Mouse (Mus musculus) hindbrain, embryonic 16.5 days (tissue): ENCODE measurements around the gene Tmem82. TPM values are rescaled to one million over a fixed set of nuclear protein-coding genes. Genes with fewer than 3 reads are reported as not detected.

Experiments used
- ATAC-seq: fragments of 200-750 bp; cut with Nextera tagmentation; 2 replicates; pipeline ENCODE4 v1.8.0; 2017; ENCODE audit warnings: moderate TSS enrichment, moderate library complexity
- H3K27ac ChIP-seq: fragments of 300-500 bp; sonication (generic); 2 replicates; pipeline ENCODE4 v1.5.1; 2014; ENCODE audit warnings: low read depth, mild to moderate bottlenecking, control low read depth, low read length, moderate library complexity
- H3K27me3 ChIP-seq: fragments of 300-500 bp; sonication (generic); replicated peaks from 2 replicates; pipeline ENCODE4 v1.6.1; 2014; ENCODE audit warnings: low read length; ENCODE audit not compliant: control insufficient read depth, insufficient read depth
- H3K36me3 ChIP-seq: fragments of 300-500 bp; sonication (generic); 2 replicates; pipeline ENCODE4 v1.6.1; 2014; ENCODE audit warnings: mild to moderate bottlenecking, low read length, moderate library complexity, mixed read lengths; ENCODE audit not compliant: control insufficient read depth, insufficient read depth
- H3K4me1 ChIP-seq: fragments of 300-500 bp; sonication (generic); 2 replicates; pipeline ENCODE4 v1.6.1; 2014; ENCODE audit warnings: low read depth, low read length; ENCODE audit not compliant: control insufficient read depth, insufficient read depth
- H3K4me2 ChIP-seq: fragments of 300-500 bp; sonication (generic); 2 replicates; pipeline ENCODE4 v1.6.1; 2014; ENCODE audit warnings: mild to moderate bottlenecking, low read length, control low read depth, moderate library complexity
- H3K4me3 ChIP-seq: fragments of 300-500 bp; sonication (generic); 2 replicates; pipeline ENCODE4 v1.5.1; 2014; ENCODE audit warnings: mild to moderate bottlenecking, low read length, control low read depth, moderate library complexity
- H3K9ac ChIP-seq: fragments of 300-500 bp; sonication (generic); 2 replicates; pipeline ENCODE4 v1.6.1; 2014; ENCODE audit warnings: low read depth, mild to moderate bottlenecking, control low read depth, low read length, moderate library complexity
- H3K9me3 ChIP-seq: fragments of 300-500 bp; sonication (generic); 2 replicates; pipeline ENCODE4 v1.6.1; 2014; ENCODE audit warnings: mild to moderate bottlenecking, low read length, moderate library complexity; ENCODE audit not compliant: control insufficient read depth
- WGBS: fragments of 180-500 bp; shearing (Covaris S2); extraction: QIAGEN DNeasy Blood & Tissue Kit; methylation state at CpG from one replicate; pipeline ENCODE4 v1.1.7; 2014; 5-methylcytosine and 5-hydroxymethylcytosine counted together
- polyA plus RNA-seq: library from polyadenylated mRNA; unstranded; fragments of >200 nt; fragmentation: Nextera tagmentation; extraction: Ambion mirVana; gene quantifications from 2 replicates; pipeline ENCODE4 v1.2.1, GENCODE M21; 2015

Gene Tmem82
- polyA plus RNA-seq, 1 experiment from 2014 or later = 0.45 TPM

DNA sequence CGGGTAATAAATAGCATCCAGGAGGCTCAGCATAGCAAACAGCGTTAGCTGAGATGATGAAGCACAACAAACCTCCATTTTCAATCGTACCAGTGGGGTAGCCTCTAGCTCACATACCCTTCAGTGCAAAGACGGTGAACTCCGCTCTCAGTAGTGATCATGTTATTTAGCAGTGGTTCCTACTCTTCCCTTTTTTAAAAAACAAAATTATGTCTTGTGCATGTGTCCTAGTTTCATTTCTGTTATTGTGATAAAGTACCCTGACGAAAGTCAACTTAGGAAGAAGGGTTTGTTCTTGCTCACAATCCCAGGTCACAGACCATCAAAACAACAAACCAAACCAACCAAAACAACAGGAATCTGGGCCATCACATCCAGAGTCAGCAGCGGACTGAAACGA is 27.6 kb upstream of the Tmem82 start:
- no peaks in the 10 kb centered on the region for H3K27me3 ChIP-seq
- no peak overlapping the region for H3K4me2 ChIP-seq
- H3K27ac ChIP-seq = no peak overlapping the region
- WGBS = 96% methylated on average over 8 of the region's 8 CpGs
- no peak overlapping the region for H3K9ac ChIP-seq
- peaks cover 12% of the 10 kb centered on the region for H3K36me3 ChIP-seq
- no peaks in the 10 kb centered on the region for H3K9me3 ChIP-seq
- no peak overlapping the region for H3K4me3 ChIP-seq
- ATAC-seq = no peak
- peaks cover 25% of the 10 kb centered on the region for H3K4me1 ChIP-seq

DNA sequence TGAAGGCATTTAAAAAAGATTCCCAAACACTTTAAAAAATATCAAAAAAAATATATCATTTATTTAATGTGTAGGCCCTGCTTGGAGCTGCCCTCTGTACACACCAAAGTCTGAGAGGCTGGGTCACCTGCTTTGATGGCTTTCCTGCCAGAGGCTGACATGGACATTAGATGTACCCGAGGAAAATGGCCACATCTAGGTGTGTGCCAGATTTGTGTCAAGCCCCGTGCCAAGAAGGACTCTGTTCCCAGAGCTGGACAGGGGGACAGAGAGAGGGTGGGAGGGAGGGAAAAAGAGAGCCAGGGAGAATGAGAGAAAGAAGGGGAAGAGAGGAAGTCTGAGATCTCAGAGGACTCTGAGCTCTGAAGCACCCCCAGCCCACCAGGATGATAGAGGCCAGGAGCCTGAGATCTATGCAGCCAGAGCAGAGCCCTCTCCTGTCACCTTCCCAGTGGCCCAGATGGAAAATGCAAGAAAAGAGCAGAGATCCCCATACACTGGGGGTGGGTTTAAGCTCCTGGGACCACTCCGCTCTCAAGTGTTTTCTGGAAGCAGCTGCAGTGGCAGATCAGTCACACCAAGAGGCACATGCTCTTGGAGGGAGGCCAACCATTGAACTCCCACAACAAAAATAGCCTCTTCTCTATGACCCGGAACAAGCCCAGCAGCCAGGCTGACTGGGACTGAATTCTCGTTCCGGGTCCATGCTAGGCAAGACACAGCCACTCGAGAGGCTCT is 24.9 kb upstream of the Tmem82 start:
- no peaks in the 10 kb centered on the region for H3K9me3 ChIP-seq
- H3K36me3 ChIP-seq = peaks cover 16% of the 10 kb centered on the region
- 0 out of 2 replicates have a peak overlapping the region, but pooled peaks have one; percentile 16 for H3K4me2 ChIP-seq
- H3K27ac ChIP-seq = peak overlapping the region; percentile 83
- no peaks in the 10 kb centered on the region for H3K27me3 ChIP-seq
- WGBS = 31% methylated on average over 7 of the region's 7 CpGs
- H3K4me3 ChIP-seq = no peak overlapping the region
- peak; percentile 91 for ATAC-seq
- peaks cover 17% of the 10 kb centered on the region for H3K4me1 ChIP-seq
- H3K9ac ChIP-seq = no peak overlapping the region; the same call in 1 of the 2 replicates

DNA sequence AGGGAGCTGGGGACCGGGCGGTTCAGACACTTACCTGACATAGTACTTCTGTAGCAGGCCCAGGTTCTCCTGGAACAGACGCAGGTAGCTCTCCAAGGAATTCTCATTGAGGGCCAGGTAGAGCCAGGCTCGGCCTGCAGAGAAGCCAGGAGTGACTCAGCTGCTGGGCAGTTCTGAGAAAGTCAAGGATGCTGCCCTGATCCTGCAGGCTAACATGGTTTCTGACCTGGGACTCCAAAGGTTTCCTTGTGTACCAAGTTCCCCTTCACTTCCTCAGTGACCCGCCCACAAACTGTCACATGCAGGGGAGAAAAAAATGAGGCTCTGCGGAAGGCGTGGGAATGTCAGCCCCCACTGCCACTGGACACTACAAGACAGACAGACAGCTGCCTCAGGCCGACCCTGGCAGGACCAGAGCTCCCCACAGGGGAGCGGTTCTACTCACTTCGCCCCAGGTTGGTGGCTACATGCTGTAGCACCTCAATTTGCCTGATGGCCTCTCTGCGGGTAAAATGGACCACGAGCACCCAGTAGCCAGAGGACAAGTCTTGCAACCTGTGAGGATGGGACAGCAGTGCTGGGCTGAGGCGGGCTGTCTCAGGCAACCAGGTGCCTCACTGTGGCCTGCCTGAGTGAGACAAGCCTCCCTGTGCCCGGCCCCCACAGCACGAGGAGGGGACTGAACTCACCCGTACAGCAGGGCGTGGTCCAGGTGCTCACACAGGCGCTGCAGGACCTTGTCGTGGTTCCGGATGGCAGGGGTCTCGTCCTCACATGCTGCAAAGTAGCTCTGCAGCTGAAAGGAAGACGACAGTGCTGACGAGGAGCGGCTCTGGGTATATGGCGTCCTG is 23.8 kb upstream of the Tmem82 start:
- peak overlapping the region; percentile 71 for H3K27ac ChIP-seq
- H3K9ac ChIP-seq = no peak overlapping the region
- no peaks in the 10 kb centered on the region for H3K27me3 ChIP-seq
- H3K4me3 ChIP-seq = no peak overlapping the region
- 0 out of 2 replicates have a peak, but pooled peaks have one; percentile 24 for ATAC-seq
- 91% methylated on average over 25 of the region's 25 CpGs for WGBS
- H3K4me1 ChIP-seq = peaks cover 17% of the 10 kb centered on the region
- H3K4me2 ChIP-seq = no peak overlapping the region
- H3K9me3 ChIP-seq = no peaks in the 10 kb centered on the region
- peaks cover 16% of the 10 kb centered on the region for H3K36me3 ChIP-seq

- ATAC-seq = no peak
- H3K9me3 ChIP-seq = no peaks in the 10 kb centered on the region
- H3K27ac ChIP-seq = no peak overlapping the region; the same call in 1 of the 2 replicates
- no peak overlapping the region for H3K4me3 ChIP-seq
- WGBS = 85% methylated on average over 7 of the region's 7 CpGs
- H3K27me3 ChIP-seq = no peaks in the 10 kb centered on the region
- peaks cover 16% of the 10 kb centered on the region for H3K36me3 ChIP-seq
- H3K4me2 ChIP-seq = no peak overlapping the region
- H3K9ac ChIP-seq = no peak overlapping the region
- peaks cover 17% of the 10 kb centered on the region for H3K4me1 ChIP-seq
These were observed 22.9 kb upstream of the Tmem82 start for GRCm38 (mm10) chr4:141641353-141641771.

- Histone ChIP-seq H3K9me3 (no peaks in the 10 kb centered on the region), H3K36me3 (peaks cover 24% of the 10 kb centered on the region), H3K9ac (no peak overlapping the region), H3K27me3 (no peaks in the 10 kb centered on the region), H3K4me3 (no peak overlapping the region), H3K4me1 (peaks cover 17% of the 10 kb centered on the region), H3K27ac (no peak overlapping the region), H3K4me2 (no peak overlapping the region)
- ATAC-seq = no peak
- WGBS = 69% methylated on average over 11 of the region's 11 CpGs
These were observed 21.0 kb upstream of the Tmem82 start for GRCm38 (mm10) chr4:141639474-141639873.

- H3K4me1 ChIP-seq = no peaks in the 10 kb centered on the region
- no peak overlapping the region for H3K4me3 ChIP-seq
- no peak overlapping the region for H3K4me2 ChIP-seq
- ATAC-seq = no peak
- H3K36me3 ChIP-seq = peaks cover 35% of the 10 kb centered on the region
- no peak overlapping the region for H3K9ac ChIP-seq
- H3K27me3 ChIP-seq = no peaks in the 10 kb centered on the region
- H3K9me3 ChIP-seq = no peaks in the 10 kb centered on the region
- WGBS = 93% methylated on average over 5 of the region's 5 CpGs
- H3K27ac ChIP-seq = no peak overlapping the region
These were observed 18.3 kb upstream of the Tmem82 start for GRCm38 (mm10) chr4:141636693-141637092.

DNA sequence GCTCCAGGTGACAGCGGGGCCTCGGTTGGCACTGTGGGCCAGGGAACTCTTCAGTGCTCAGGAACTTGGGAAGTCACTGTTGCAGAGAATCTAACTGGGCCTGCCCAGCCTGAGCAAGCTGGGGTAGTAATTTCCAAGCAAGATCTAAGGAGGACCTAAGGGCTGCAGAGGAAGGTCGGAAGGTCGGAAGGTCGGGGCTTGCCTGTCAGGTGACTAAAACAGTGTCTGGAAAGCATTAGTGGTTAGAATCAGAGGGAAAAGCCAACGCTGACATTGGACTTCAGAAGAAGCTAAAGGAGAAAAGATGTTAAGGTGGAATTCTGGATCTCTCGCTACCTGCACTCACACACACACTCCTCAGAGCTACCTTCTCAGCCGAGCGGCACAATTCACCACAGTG is 17.6 kb upstream of the Tmem82 start:
- Histone ChIP-seq H3K4me1 (no peaks in the 10 kb centered on the region), H3K9me3 (no peaks in the 10 kb centered on the region), H3K27ac (no peak overlapping the region), H3K36me3 (peaks cover 38% of the 10 kb centered on the region), H3K4me3 (no peak overlapping the region), H3K9ac (no peak overlapping the region), H3K4me2 (no peak overlapping the region), H3K27me3 (no peaks in the 10 kb centered on the region)
- 90% methylated on average over 9 of the region's 9 CpGs for WGBS
- ATAC-seq = no peak

DNA sequence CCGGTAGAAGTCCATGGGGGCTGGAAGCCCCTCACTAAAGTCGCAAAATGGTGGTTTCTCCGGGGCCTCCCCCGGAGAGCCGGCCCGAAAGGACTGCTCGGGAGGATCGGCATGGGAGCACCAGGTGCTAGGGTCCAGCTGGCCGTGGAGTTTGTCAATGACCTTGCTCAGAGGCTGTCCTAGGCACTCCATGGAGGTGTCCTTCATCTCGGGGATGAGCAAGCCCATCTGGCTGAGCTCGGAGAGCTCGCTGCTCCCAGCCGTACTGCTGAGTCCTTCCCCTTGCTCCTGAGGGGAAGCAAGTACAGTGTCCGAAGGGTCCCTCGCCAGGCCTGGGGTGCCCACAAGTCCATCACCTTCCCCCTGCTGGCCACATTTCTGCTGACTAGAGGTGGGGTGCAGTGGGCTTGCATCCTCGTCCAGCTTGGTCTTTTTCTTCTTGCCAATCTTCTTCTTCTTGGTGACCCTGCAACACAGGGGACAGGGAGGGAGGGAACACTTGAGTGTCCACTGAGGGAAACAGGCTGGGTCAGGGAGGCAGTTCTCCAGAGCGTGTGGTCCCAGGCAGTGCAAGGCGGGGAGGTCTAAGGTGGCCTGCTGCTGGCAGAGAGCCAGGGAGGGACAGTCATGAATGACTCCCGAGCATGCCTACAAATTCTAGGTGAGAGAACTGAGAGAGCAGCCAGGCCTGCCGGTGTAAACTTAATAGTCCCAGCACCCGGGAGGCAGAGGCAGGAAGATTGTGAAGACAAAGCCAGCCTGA is 13.9 kb upstream of the Tmem82 start:
- no peak overlapping the region for H3K27ac ChIP-seq
- H3K4me1 ChIP-seq = no peaks in the 10 kb centered on the region
- H3K9ac ChIP-seq = no peak overlapping the region
- H3K9me3 ChIP-seq = no peaks in the 10 kb centered on the region
- no peaks in the 10 kb centered on the region for H3K27me3 ChIP-seq
- H3K4me2 ChIP-seq = no peak overlapping the region
- H3K4me3 ChIP-seq = no peak overlapping the region
- 92% methylated on average over 21 of the region's 21 CpGs for WGBS
- ATAC-seq = no peak
- H3K36me3 ChIP-seq = peaks cover 69% of the 10 kb centered on the region

DNA sequence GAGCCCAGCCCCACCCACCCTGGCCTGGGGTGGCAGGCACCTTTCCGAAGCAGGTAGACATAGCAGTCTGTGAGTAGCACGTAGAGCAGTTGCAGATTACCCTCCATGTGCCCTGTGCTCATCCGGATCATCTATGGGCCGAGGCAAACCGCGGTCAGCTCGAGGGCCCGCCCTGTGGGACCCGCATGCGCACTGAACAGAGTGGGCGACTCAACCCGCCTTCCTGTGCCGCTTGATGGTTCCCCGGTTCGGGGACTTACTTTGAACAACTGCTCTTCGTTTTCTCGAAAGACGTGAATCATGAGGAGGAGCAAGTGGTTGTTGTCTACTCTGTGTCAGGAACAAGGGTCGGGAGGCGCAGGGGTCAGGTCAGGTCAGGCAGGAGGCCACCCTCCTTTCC is 12.8 kb upstream of the Tmem82 start:
- Histone ChIP-seq H3K4me2 (no peak overlapping the region), H3K27ac (no peak overlapping the region), H3K36me3 (peaks cover 74% of the 10 kb centered on the region), H3K4me1 (no peaks in the 10 kb centered on the region), H3K9ac (no peak overlapping the region), H3K4me3 (no peak overlapping the region), H3K27me3 (no peaks in the 10 kb centered on the region), H3K9me3 (no peaks in the 10 kb centered on the region)
- WGBS = 94% methylated on average over 20 of the region's 20 CpGs
- no peak for ATAC-seq
